Mouse (Mus musculus) hindbrain, embryonic 10.5 days (tissue): ENCODE measurements around the gene Calm2. TPM values are rescaled to one million over a fixed set of nuclear protein-coding genes. Genes with fewer than 3 reads are reported as not detected.

ENCODE experiments used
- DNase-seq: peaks from one replicate; pipeline ENCODE4 v3.0.0-alpha.2; 2017; ENCODE audit warnings: low spot score
- H3K27ac ChIP-seq: fragments of 300-500 bp; sonication (generic); 2 replicates; pipeline ENCODE4 v1.5.1; 2016; ENCODE audit warnings: mild to moderate bottlenecking, moderate library complexity
- H3K27me3 ChIP-seq: fragments of 300-500 bp; sonication (generic); 2 replicates; pipeline ENCODE4 v1.6.1; 2016; ENCODE audit warnings: mild to moderate bottlenecking; ENCODE audit not compliant: poor library complexity, insufficient read depth, severe bottlenecking
- H3K36me3 ChIP-seq: fragments of 300-500 bp; sonication (generic); 2 replicates; pipeline ENCODE4 v1.6.1; 2016; ENCODE audit warnings: mild to moderate bottlenecking, moderate library complexity
- H3K4me1 ChIP-seq: fragments of 300-500 bp; sonication (generic); replicated peaks from 2 replicates; pipeline ENCODE4 v1.6.1; 2016; ENCODE audit warnings: mild to moderate bottlenecking
- H3K4me3 ChIP-seq: fragments of 300-500 bp; sonication (generic); 2 replicates; pipeline ENCODE4 v1.5.1; 2016; ENCODE audit warnings: mild to moderate bottlenecking, moderate library complexity
- H3K9me3 ChIP-seq: fragments of 300-500 bp; sonication (generic); 2 replicates; pipeline ENCODE4 v1.6.1; 2016; ENCODE audit warnings: mild to moderate bottlenecking, moderate library complexity
- WGBS: fragments of 180-500 bp; shearing (Covaris S2); methylation state at CpG from one replicate; pipeline ENCODE4 v1.1.7; 2016; 5-methylcytosine and 5-hydroxymethylcytosine counted together
- polyA plus RNA-seq: library from polyadenylated mRNA; unstranded; fragments of >200 nt; fragmentation: Nextera tagmentation; extraction: Ambion mirVana; gene quantifications from 2 replicates; pipeline ENCODE4 v1.2.1, GENCODE M21; 2016

Gene Calm2
- polyA plus RNA-seq: 1,143 and 1,193 TPM in 2 replicates

GRCm38 (mm10) chr17:87446767-87447611, at the start of gene Calm2:
TSS of gene Calm2 (minus strand) at chr17:87446935.
- under 1% methylated on average over 68 of the region's 69 CpGs for WGBS
- H3K27me3 ChIP-seq: no peaks in the 10 kb centered on the region
- peaks cover 40% of the 10 kb centered on the region for H3K4me1 ChIP-seq
- no peaks in the 10 kb centered on the region for H3K9me3 ChIP-seq
- peaks cover 18% of the 10 kb centered on the region for H3K36me3 ChIP-seq
- DNase-seq: peak; percentile 98
- H3K4me3 ChIP-seq: peak within 1 kb of the TSS; percentile 84
- H3K27ac ChIP-seq: peak within 1 kb of the TSS; percentile 100

- Histone ChIP-seq H3K4me3 (no peak overlapping the region), H3K27me3 (peaks cover 12% of the 10 kb centered on the region; the same call in 1 of the 2 replicates), H3K36me3 (no peaks in the 10 kb centered on the region), H3K4me1 (peaks cover 14% of the 10 kb centered on the region), H3K9me3 (no peaks in the 10 kb centered on the region), H3K27ac (no peak overlapping the region)
- no peak for DNase-seq
- 95% methylated on average over 4 of the region's 4 CpGs for WGBS
Observed at GRCm38 (mm10) chr17:87495504-87495903, 48.8 kb upstream of the Calm2 start.

- no peaks in the 10 kb centered on the region for H3K36me3 ChIP-seq
- H3K27ac ChIP-seq: no peak overlapping the region
- 94% methylated on average over 4 of the region's 4 CpGs for WGBS
- peaks cover 25% of the 10 kb centered on the region for H3K4me1 ChIP-seq
- peaks cover 2% of the 10 kb centered on the region; the same call in 1 of the 2 replicates for H3K27me3 ChIP-seq
- no peak overlapping the region for H3K4me3 ChIP-seq
- no peaks in the 10 kb centered on the region for H3K9me3 ChIP-seq
- DNase-seq: no peak
Observed at GRCm38 (mm10) chr17:87494310-87494709, 47.6 kb upstream of the Calm2 start.

DNA sequence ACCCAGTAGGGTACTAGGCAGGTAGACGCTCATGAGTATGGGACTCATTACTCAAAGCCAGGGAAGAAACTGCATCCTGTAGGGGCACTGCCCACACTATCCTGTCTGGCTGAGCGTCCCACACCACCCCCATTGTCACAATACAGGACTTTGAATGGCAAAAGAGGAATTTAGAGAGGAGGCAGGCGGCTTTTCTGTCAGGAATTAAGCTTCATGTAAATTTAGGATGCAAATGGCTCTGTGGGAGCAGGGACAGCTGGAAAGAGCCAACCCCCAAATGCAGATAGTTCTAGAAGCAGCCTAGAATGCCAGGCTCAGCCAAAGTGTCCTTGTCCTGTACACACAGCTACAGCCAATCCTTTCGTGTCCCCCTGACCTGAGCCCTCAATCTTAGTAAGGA, 45.6 kb upstream of the Calm2 start:
- no peaks in the 10 kb centered on the region for H3K36me3 ChIP-seq
- DNase-seq: no peak
- H3K9me3 ChIP-seq: no peaks in the 10 kb centered on the region
- no peak overlapping the region for H3K4me3 ChIP-seq
- H3K4me1 ChIP-seq: peaks cover 25% of the 10 kb centered on the region
- WGBS: 45% methylated on average over 4 of the region's 4 CpGs
- H3K27me3 ChIP-seq: no peaks in the 10 kb centered on the region
- H3K27ac ChIP-seq: no peak overlapping the region

DNA sequence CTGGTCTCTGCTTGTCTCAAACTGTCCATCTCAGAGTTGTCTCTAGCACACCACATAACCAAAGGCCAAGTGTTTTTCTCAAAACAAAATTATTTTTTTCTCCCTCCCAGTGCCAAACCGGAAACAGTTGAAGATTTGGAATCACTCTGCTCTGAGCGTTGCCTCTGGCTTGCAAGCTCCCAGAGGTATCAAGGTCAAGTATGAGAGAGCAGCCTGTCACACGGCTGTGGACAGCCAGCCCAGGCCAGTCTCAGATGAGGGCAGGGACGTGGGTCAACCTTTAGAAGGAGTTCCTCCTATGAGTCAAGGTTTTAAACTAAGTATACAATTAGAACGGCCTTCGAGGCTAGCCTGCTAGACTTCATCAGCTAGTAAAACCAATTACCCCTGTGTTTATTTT, 43.6 kb upstream of the Calm2 start:
- no peaks in the 10 kb centered on the region for H3K27me3 ChIP-seq
- no peaks in the 10 kb centered on the region for H3K36me3 ChIP-seq
- peaks cover 25% of the 10 kb centered on the region for H3K4me1 ChIP-seq
- H3K27ac ChIP-seq: no peak overlapping the region
- H3K4me3 ChIP-seq: no peak overlapping the region
- H3K9me3 ChIP-seq: 0 out of 2 replicates have a peak, but pooled peaks cover 3% of the 10 kb centered on the region
- 68% methylated on average over 6 of the region's 6 CpGs for WGBS
- DNase-seq: no peak

DNA sequence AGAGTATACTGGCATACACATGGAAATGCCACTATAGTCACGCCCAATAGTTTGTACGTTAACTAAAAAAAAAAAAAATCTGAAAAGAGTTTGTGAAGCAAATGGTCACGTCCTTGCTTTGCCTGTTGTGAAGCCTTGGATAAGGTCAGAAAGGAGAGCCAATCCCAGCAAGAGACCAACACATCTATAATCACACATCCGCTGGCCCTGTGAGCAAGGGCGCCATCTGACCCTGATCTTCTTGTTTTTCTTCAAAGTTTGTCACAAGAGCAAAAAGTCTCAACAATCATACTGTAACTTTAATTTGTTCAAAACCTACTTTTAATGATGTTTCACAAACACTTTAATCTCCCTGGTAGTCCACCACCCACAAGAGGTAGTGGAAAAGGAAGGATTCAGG, 39.0 kb upstream of the Calm2 start:
- WGBS: 93% methylated on average over 5 of the region's 5 CpGs
- no peak for DNase-seq
- Histone ChIP-seq H3K4me1 (peaks cover 11% of the 10 kb centered on the region; the same call in 1 of the 2 replicates), H3K27ac (no peak overlapping the region), H3K4me3 (no peak overlapping the region), H3K9me3 (0 out of 2 replicates have a peak, but pooled peaks cover 3% of the 10 kb centered on the region), H3K27me3 (no peaks in the 10 kb centered on the region), H3K36me3 (no peaks in the 10 kb centered on the region)

DNA sequence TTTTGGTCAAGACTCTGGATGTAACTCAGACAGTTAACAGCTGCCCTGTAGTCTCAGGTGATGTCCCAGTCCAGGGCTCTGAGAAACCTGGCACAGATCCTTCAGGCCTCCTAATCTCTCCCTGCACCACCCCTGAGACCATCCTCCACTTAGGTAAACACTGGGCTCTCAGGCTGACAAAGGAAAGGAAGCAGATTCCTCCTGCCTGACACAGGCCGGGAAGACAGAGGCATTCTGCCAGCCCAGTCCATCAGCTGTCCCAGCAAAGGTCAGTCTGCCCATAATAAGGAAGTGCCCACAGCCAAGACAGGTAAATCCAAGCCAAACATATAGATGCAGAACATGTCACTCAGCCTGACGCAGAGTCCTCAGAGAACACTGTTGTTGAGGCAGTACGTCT, 36.1 kb upstream of the Calm2 start:
- 69% methylated on average over 3 of the region's 3 CpGs for WGBS
- no peak for DNase-seq
- no peak overlapping the region for H3K27ac ChIP-seq
- H3K27me3 ChIP-seq: no peaks in the 10 kb centered on the region
- H3K36me3 ChIP-seq: no peaks in the 10 kb centered on the region
- H3K4me3 ChIP-seq: no peak overlapping the region
- H3K9me3 ChIP-seq: 0 out of 2 replicates have a peak, but pooled peaks cover 3% of the 10 kb centered on the region
- H3K4me1 ChIP-seq: peaks cover 8% of the 10 kb centered on the region; the same call in 1 of the 2 replicates

DNA sequence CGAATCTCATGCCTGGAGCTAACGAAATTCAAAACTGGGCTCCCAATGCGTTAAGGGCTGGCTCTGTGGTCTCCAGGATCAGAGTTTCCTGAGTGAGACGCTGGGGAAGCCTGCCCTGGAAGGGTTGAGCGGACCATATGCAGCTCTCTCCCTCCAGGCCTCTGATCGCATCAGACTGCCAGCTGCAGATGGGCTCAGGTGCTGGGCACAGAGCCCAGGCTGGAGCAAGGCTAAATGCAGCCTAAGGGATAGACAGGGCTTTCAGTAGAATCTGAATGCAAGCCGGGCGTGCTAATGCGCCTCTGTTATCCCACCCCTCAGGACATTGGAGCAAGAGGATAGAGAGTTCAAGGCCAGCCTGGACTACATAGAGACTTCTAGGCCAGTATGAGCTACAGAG, 31.8 kb upstream of the Calm2 start:
- 75% methylated on average over 9 of the region's 9 CpGs for WGBS

DNA sequence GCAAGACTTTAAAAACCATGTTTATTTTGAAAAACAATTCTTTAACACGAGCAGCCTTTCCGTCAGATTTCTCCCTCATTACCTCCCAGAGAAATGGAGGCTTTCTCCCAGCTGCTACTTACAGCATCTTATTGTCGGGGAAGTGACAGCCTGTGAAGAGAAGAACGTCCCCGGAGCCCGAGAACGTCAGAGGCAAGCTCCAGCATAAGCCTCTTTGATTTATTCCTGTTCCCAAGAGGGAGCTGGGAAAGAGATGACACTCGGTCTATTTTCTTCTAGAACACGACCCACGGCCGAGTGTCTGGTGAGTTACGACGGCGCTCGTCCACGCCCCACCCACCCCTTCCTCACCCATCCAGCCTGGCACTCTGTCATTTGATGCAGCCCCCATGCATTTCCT, 30.9 kb upstream of the Calm2 start:
- no peaks in the 10 kb centered on the region for H3K36me3 ChIP-seq
- peaks cover 36% of the 10 kb centered on the region for H3K4me1 ChIP-seq
- H3K27me3 ChIP-seq: peaks cover 35% of the 10 kb centered on the region
- no peak overlapping the region for H3K27ac ChIP-seq
- H3K9me3 ChIP-seq: no peaks in the 10 kb centered on the region
- no peak overlapping the region for H3K4me3 ChIP-seq
- WGBS: 71% methylated on average over 16 of the region's 16 CpGs
- no peak for DNase-seq

More for the DNA sequence above, 31.8 kb upstream of the Calm2 start:
- Histone ChIP-seq H3K4me3 (no peak overlapping the region), H3K36me3 (no peaks in the 10 kb centered on the region), H3K4me1 (peaks cover 31% of the 10 kb centered on the region), H3K27ac (0 out of 2 replicates have a peak overlapping the region, but pooled peaks have one; percentile 18), H3K9me3 (no peaks in the 10 kb centered on the region), H3K27me3 (peaks cover 26% of the 10 kb centered on the region)
- no peak for DNase-seq

GRCm38 (mm10) chr17:87475356-87475755, 28.6 kb upstream of the Calm2 start:
- no peaks in the 10 kb centered on the region for H3K36me3 ChIP-seq
- no peak overlapping the region for H3K27ac ChIP-seq
- 62% methylated on average over 8 of the region's 8 CpGs for WGBS
- no peak for DNase-seq
- H3K9me3 ChIP-seq: no peaks in the 10 kb centered on the region
- H3K27me3 ChIP-seq: peaks cover 49% of the 10 kb centered on the region
- H3K4me1 ChIP-seq: peaks cover 43% of the 10 kb centered on the region
- no peak overlapping the region for H3K4me3 ChIP-seq

GRCm38 (mm10) chr17:87474501-87474795, 27.7 kb upstream of the Calm2 start:
- Histone ChIP-seq H3K27me3 (peaks cover 51% of the 10 kb centered on the region), H3K9me3 (no peaks in the 10 kb centered on the region), H3K4me1 (peaks cover 45% of the 10 kb centered on the region), H3K27ac (peak overlapping the region; percentile 62), H3K36me3 (no peaks in the 10 kb centered on the region), H3K4me3 (peak overlapping the region; percentile 53)
- 2% methylated on average over 7 of the region's 7 CpGs for WGBS
- DNase-seq: no peak

- under 1% methylated on average over 23 of the region's 23 CpGs for WGBS
- peak; percentile 51 for DNase-seq
- Histone ChIP-seq H3K4me3 (peak overlapping the region; percentile 53), H3K4me1 (peaks cover 45% of the 10 kb centered on the region), H3K27ac (peak overlapping the region; percentile 62), H3K27me3 (peaks cover 51% of the 10 kb centered on the region), H3K36me3 (no peaks in the 10 kb centered on the region), H3K9me3 (no peaks in the 10 kb centered on the region)
Observed at GRCm38 (mm10) chr17:87473736-87474500, 27.2 kb upstream of the Calm2 start.

DNA sequence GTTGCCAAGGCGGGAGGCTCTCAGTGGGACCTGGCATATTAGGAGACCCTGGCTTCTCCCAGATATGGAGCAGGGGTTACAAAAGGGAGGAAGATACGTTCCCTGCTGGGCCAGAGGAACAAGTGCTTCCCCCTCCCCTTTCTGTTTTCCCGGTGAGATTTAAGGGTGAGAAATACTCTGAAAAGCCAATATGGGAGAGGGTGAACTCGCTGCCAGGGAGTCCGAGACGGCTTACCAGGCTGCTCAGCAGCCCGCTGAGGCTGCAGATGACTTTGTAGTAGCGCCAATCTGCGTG, 26.7 kb upstream of the Calm2 start:
- Histone ChIP-seq H3K36me3 (no peaks in the 10 kb centered on the region), H3K9me3 (no peaks in the 10 kb centered on the region), H3K4me3 (peak overlapping the region; percentile 53), H3K27ac (peak overlapping the region; percentile 62; the same call in 1 of the 2 replicates), H3K27me3 (peaks cover 51% of the 10 kb centered on the region), H3K4me1 (peaks cover 42% of the 10 kb centered on the region)
- peak; percentile 33 for DNase-seq
- WGBS: 7% methylated on average over 9 of the region's 9 CpGs
